Mouse (Mus musculus) stomach, postnatal 0 days (tissue): ENCODE measurements around the gene Trim10.

Experiments used
- CTCF ChIP-seq: IDR thresholded peaks from 2 replicates; pipeline ENCODE4 v1.5.1; 2016; ENCODE audit warnings: antibody characterized with exemption, low read depth, mild to moderate bottlenecking, moderate library complexity
- EP300 ChIP-seq: optimal IDR thresholded peaks from 2 replicates; pipeline ENCODE3; 2016; ENCODE audit warnings: antibody characterized with exemption

DNA sequence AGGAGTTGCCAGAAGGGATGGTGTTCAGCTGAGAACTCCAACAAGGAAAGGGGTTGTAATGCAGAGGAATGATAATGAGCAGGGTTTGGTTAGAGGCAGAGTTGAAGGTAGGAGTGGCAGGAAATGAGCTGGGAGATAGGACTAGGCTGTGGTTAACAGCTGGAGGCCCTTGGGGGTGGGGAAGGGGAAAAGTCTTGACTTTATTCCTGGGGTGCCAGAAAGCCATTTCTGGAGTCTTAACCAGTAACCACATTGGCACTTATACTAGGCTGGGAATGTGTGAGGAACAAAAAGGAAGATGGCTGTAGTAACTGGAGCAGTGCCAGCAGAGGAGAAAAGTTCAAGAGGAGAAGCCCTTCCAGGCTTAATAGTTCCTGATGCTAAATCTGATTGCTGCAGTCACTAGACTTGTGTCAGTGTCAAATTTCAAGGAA, 25.1 kb upstream of the Trim10 start:
- TF ChIP-seq EP300 (no peak), CTCF (no peak)
